In genomic region chr6:22258784-22259183, GRCm38 (mm10) we compare ENCODE assay signal across 11 mouse cellular contexts. TPM values are rescaled to one million over a fixed set of nuclear protein-coding genes. Genes with fewer than 3 reads are reported as not detected.
"Had no signal": no experiment of that assay in that cellular context is flagged by ENCODE, and none has a peak within 500 bp of the region (broad histone marks: within the 10 kb centered on the region; RNA-seq: fewer than 3 reads in every experiment).

No protein-coding gene starts in this region.

- H3K4me1 ChIP-seq: kidney, embryonic 15.5 days; limb, embryonic 15.5 days; midbrain, embryonic 13.5 days; neural tube, embryonic 15.5 days had no signal

- H3K9me3 ChIP-seq: kidney, embryonic 15.5 days; limb, embryonic 15.5 days; midbrain, embryonic 13.5 days; neural tube, embryonic 15.5 days had no signal

- H3K36me3 ChIP-seq: midbrain, embryonic 13.5 days; neural tube, embryonic 15.5 days had no signal

- ATAC-seq: midbrain, embryonic 13.5 days had no signal

- H3K27me3 ChIP-seq: kidney, embryonic 15.5 days; limb, embryonic 15.5 days; midbrain, embryonic 13.5 days; neural tube, embryonic 15.5 days had no signal

- H3K4me3 ChIP-seq: kidney, embryonic 15.5 days; left cerebral cortex, adult 2 months; limb, embryonic 15.5 days; midbrain, embryonic 13.5 days; myocyte; neural tube, embryonic 15.5 days had no signal

- H3K27ac ChIP-seq: kidney, embryonic 15.5 days; left cerebral cortex, adult 2 months; limb, embryonic 15.5 days; liver, embryonic 14.5 days; midbrain, embryonic 13.5 days; neural tube, embryonic 15.5 days; stomach, postnatal 0 days had no signal

- H3K9ac ChIP-seq: kidney, embryonic 15.5 days; limb, embryonic 15.5 days; liver, embryonic 14.5 days; midbrain, embryonic 13.5 days; neural tube, embryonic 15.5 days had no signal

- DNase-seq: kidney, postnatal 14 days; lung, adult 18-20 months; thymus, postnatal 14 days had no signal

- H3K4me2 ChIP-seq: kidney, embryonic 15.5 days; limb, embryonic 15.5 days; midbrain, embryonic 13.5 days; neural tube, embryonic 15.5 days had no signal

RNA-seq across cellular contexts. Expression of gene Wnt16, which starts 29.2 kb away (rescaled TPM):
- polyA plus RNA-seq: midbrain, embryonic 13.5 days; myocyte had no signal
